Mouse (Mus musculus): Measurements from ENCODE around the gene Dnajb1. TPM values are rescaled to one million over a fixed set of nuclear protein-coding genes. Genes with fewer than 3 reads are reported as not detected.

The Dnajb1 gene
- polyA plus RNA-seq, 1 experiment from 2014 or later = 85.7 TPM

DNA sequence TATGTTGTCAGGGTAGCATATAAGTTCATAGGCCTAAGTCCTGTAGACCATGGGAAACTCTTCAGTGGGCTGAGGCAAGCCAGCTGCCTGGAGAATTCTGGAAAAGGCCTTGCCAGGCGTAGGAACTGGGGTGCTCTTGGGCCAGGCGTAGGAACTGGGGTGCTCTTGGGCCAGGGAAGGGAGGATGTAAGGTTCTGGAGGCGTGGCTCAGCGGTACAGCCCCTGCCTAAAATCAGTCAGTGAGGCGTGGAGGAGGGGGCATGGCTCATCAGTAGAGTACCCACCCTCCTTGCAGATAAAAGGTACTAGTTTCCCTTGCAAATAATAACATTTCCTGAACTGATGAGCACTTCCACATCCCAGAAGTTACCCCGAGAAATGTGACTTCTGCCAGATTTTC is 46.7 kb downstream of the Dnajb1 start:
- no peak for DNase-seq (ENCODE audit: low spot score)
- H3K9me3 ChIP-seq (replicated peaks) = peaks cover 5% of the 10 kb centered on the region; the same call in 1 of the 2 replicates
- H3K4me3 ChIP-seq = no peak overlapping the region; the same call in 1 of the 2 replicates
- WGBS = 96% methylated on average over 6 of the region's 6 CpGs
- H3K36me3 ChIP-seq = peaks cover 48% of the 10 kb centered on the region
- peaks cover 26% of the 10 kb centered on the region for H3K4me1 ChIP-seq
- H3K27ac ChIP-seq (replicated peaks) = no peak overlapping the region
- H3K27me3 ChIP-seq (ENCODE audit: low read depth, poor library complexity, severe bottlenecking) = no peaks in the 10 kb centered on the region

DNA sequence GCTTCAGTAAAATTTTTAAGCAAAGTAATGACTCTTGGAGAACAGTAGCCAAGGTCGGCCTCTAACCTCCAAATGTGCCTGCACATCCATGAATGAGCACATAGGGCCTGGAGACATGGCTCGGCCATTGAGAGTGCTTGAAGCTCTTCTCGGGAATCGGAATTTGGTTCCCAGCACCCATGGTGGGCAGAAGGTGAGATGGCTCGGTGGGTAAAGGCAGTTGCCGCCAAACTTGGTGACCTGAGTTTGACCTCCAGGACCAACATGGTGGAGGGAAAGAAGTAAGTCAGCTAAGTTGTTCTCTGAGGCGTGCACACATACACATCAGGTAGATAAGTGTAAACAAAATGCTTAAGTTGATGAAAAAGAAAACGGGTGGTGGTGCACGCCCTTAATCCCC is 48.0 kb downstream of the Dnajb1 start:
- Histone ChIP-seq H3K27me3 (ENCODE audit: low read depth, poor library complexity, severe bottlenecking) (no peaks in the 10 kb centered on the region), H3K4me1 (peaks cover 40% of the 10 kb centered on the region), H3K27ac (replicated peaks) (no peak overlapping the region), H3K4me3 (no peak overlapping the region), H3K9me3 (replicated peaks) (peaks cover 3% of the 10 kb centered on the region; the same call in 1 of the 2 replicates), H3K36me3 (peaks cover 48% of the 10 kb centered on the region)
- WGBS = 90% methylated on average over 9 of the region's 9 CpGs
- DNase-seq (ENCODE audit: low spot score) = no peak

DNA sequence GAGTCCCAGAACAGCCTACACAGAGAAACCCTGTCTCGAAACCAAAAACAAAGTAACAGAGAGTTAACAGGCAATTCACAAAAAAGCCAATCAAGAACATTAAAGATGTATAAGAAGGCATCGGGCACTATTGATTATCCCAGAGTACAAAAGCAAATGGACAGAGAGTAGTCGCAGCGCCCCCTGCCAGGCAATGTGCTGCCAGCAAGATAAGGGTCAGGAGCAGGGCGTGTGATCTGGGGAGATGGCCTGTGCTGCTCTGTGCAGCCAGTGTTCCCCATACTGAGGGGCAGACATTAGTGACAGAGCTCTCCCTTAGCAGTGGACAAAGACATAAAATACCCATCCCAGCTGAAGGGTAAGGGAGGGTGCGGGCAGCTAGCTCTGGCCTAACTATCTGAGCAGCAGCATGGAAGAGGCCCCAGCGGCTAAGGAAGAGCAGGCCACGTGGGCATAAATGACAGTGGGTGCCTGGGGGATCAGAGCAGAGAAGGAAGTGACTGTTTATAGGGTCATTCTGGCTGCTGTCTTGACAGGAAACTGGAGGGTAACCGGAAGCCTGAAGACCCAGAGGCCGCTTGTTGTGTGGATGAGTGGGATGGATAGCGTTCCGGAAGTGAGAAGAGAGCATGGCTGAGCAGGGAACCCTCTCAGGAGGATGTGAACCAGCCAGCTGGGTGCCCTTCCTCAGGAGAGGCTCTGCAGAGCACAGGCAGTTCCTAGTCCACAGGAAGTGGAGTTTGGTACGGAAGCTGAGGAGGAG is 48.7 kb downstream of the Dnajb1 start:
- WGBS = 83% methylated on average over 13 of the region's 13 CpGs
- no peak for DNase-seq (ENCODE audit: low spot score)
- peaks cover 45% of the 10 kb centered on the region for H3K4me1 ChIP-seq
- no peak overlapping the region for H3K27ac ChIP-seq (replicated peaks)
- H3K27me3 ChIP-seq (ENCODE audit: low read depth, poor library complexity, severe bottlenecking) = no peaks in the 10 kb centered on the region
- no peak overlapping the region for H3K4me3 ChIP-seq
- peaks cover 51% of the 10 kb centered on the region for H3K36me3 ChIP-seq
- no peaks in the 10 kb centered on the region for H3K9me3 ChIP-seq (replicated peaks)

DNA sequence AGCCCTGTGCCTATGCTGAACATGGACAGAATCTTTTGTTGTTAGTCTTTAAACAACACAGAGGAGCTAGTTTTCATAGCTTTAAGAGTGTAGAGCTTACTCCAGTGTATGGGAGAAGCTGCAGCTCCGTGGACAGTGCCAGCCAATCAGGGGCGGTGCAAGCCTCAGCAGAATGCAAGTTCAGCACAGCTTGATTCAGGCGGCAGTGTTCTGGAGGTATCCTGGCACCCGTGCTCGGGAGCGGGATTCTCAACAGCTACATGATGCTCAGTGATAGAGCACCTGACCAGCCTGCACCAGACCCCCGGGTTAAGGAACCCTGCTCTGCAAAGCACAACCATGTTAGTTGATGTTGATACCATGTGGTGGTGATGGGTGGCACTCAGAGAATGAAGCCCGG is 52.6 kb downstream of the Dnajb1 start:
- Histone ChIP-seq H3K27ac (replicated peaks) (peak overlapping the region; percentile 43; the same call in 1 of the 2 replicates), H3K4me3 (peak overlapping the region; percentile 27; the same call in 1 of the 2 replicates), H3K4me1 (peaks cover 40% of the 10 kb centered on the region), H3K9me3 (replicated peaks) (no peaks in the 10 kb centered on the region), H3K36me3 (peaks cover 69% of the 10 kb centered on the region), H3K27me3 (ENCODE audit: low read depth, poor library complexity, severe bottlenecking) (no peaks in the 10 kb centered on the region)
- no peak for DNase-seq (ENCODE audit: low spot score)
- 9% methylated on average over 8 of the region's 8 CpGs for WGBS

DNA sequence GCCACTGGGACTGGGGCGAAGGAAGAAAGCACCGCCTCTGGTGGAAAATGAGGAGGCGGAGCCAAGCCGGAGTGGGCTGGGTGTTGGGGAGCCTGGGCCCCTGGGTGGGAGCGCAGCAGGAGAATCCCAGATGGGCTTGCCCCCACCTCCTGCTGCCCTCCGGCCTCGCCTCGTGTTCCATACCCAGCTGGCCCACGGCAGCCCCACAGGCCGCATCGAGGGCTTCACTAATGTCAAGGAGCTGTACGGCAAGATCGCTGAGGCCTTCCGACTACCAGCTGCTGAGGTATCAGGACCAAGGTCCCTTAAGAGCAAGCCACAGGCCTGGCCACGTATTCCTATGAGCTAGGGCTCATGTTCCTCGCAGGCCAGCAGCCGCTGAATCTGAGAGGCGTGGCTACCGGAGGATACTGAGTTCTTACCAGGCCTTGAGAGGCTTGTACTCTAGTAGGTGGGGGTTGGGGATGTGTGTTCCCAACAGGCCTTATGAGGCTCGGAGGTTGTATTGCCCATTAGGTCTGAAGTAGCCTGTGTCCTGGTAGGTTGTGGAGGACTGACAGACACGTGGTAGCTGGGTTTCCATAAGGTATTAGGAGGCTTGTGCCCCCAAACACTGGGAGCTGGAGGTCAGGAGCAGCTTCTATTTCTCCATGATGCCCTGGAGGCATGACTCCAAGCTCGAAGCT is 53.1 kb downstream of the Dnajb1 start:
- 18% methylated on average over 22 of the region's 22 CpGs for WGBS
- Histone ChIP-seq H3K4me1 (peaks cover 41% of the 10 kb centered on the region), H3K27me3 (ENCODE audit: low read depth, poor library complexity, severe bottlenecking) (no peaks in the 10 kb centered on the region), H3K36me3 (peaks cover 63% of the 10 kb centered on the region), H3K9me3 (replicated peaks) (no peaks in the 10 kb centered on the region), H3K27ac (replicated peaks) (peak overlapping the region; percentile 43), H3K4me3 (peak overlapping the region; percentile 27; the same call in 1 of the 2 replicates)
- no peak for DNase-seq (ENCODE audit: low spot score)

Other genes starting within 250 kb of the Dnajb1 start
- gene Clgn, start 218.3 kb upstream of the Dnajb1 start, polyA plus RNA-seq (2016; fragmentation: Nextera tagmentation; extraction: Ambion mirVana) = 3.0 and 4.7 TPM in 2 replicates
- 129 and 131 TPM in 2 replicates for gene Scoc, start 149.8 kb upstream of the Dnajb1 start, polyA plus RNA-seq (2016; fragmentation: Nextera tagmentation; extraction: Ambion mirVana)
- gene Olfr370, start 72.4 kb upstream of the Dnajb1 start, polyA plus RNA-seq (2016; fragmentation: Nextera tagmentation; extraction: Ambion mirVana) = not detected in 2 replicates
- gene Ndufb7, start 41.5 kb upstream of the Dnajb1 start, polyA plus RNA-seq (2016; fragmentation: Nextera tagmentation; extraction: Ambion mirVana) = 354 and 369 TPM in 2 replicates
- 740 and 757 TPM in 2 replicates for gene Tecr, start 222 bp upstream of the Dnajb1 start, polyA plus RNA-seq (2016; fragmentation: Nextera tagmentation; extraction: Ambion mirVana)
- 233 and 242 TPM in 2 replicates for gene Gipc1, start 44.5 kb downstream of the Dnajb1 start, polyA plus RNA-seq (2016; fragmentation: Nextera tagmentation; extraction: Ambion mirVana)
- gene Ptger1, start 58.5 kb downstream of the Dnajb1 start, polyA plus RNA-seq (2016; fragmentation: Nextera tagmentation; extraction: Ambion mirVana) = 0.29 and 0.38 TPM in 2 replicates
- 22.8 and 27.0 TPM in 2 replicates for gene Pkn1, start 91.0 kb downstream of the Dnajb1 start, polyA plus RNA-seq (2016; fragmentation: Nextera tagmentation; extraction: Ambion mirVana)
- gene Ddx39, start 107.0 kb downstream of the Dnajb1 start, polyA plus RNA-seq (2016; fragmentation: Nextera tagmentation; extraction: Ambion mirVana) = 314 and 357 TPM in 2 replicates
- gene Adgre5, start 133.1 kb downstream of the Dnajb1 start, polyA plus RNA-seq (2016; fragmentation: Nextera tagmentation; extraction: Ambion mirVana) = 8.0 and 13.4 TPM in 2 replicates